Mouse (Mus musculus): ENCODE measurements around the gene Fgfr3. TPM values are rescaled to one million over a fixed set of nuclear protein-coding genes. Genes with fewer than 3 reads are reported as not detected.
A peak's percentile ranks its signal among the peaks of the same experiment; 100 is the strongest.

Fgfr3 gene
- polyA plus RNA-seq, 1 experiment: 150 TPM

DNA sequence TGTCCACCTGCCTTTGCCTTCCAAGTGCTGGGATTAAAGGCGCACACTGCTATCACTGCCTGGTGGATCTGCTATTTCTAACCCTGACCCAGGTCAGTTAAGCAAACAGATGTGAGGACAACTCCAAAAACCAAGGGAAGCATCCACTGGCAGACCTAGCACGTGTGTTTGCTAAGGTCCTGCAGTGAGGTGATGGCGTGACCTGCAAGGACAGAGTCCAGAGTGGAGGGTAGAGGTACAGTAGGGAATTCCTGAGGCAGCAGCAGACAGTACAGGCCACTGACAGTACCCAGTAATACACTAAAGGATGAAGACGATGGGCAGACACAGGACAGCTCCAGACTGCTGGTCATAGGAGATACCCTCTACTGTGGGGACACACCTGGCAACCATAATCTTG, 19.1 kb downstream of the Fgfr3 start:
- Histone ChIP-seq H3K4me3 (ENCODE audit: insufficient read depth, low read length) (no peak overlapping the region), H3K4me1 (ENCODE audit: control insufficient read depth, insufficient read depth, low read length) (no peaks in the 10 kb centered on the region), H3K27ac (ENCODE audit: insufficient read depth, low read length) (no peak overlapping the region)
- TF ChIP-seq POLR2A (IDR thresholded peaks at IDR 0.05; ENCODE audit: extremely low read depth, insufficient read depth, low read length) (no peak), CTCF (IDR thresholded peaks at IDR 0.05; ENCODE audit: extremely low read depth, insufficient read depth, low read length) (no peak)

DNA sequence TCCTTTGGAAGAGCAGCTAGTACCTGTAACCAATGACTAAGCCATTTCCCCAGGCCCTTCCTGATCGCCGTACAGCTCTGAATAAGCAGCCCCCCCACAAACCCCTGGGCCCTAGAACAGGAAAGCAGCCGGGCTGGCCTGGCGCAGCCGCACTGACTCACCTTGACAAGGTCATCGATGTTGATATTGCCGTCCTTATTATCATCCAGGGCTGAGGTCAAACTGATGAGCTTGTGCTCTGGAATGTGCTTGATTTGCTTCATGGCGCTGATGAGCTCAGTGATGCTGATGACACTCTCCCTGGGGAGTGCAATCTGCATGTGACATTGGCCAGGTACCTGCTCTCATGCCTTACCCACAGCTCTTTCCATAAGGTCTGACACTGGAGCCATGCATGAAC, 22.0 kb downstream of the Fgfr3 start:
- Histone ChIP-seq H3K4me1 (ENCODE audit: control insufficient read depth, insufficient read depth, low read length) (no peaks in the 10 kb centered on the region), H3K4me3 (ENCODE audit: insufficient read depth, low read length) (no peak overlapping the region), H3K27ac (ENCODE audit: insufficient read depth, low read length) (no peak overlapping the region)
- TF ChIP-seq CTCF (IDR thresholded peaks at IDR 0.05; ENCODE audit: extremely low read depth, insufficient read depth, low read length): no peak
- TF ChIP-seq POLR2A (IDR thresholded peaks at IDR 0.05; ENCODE audit: extremely low read depth, insufficient read depth, low read length): no peak

DNA sequence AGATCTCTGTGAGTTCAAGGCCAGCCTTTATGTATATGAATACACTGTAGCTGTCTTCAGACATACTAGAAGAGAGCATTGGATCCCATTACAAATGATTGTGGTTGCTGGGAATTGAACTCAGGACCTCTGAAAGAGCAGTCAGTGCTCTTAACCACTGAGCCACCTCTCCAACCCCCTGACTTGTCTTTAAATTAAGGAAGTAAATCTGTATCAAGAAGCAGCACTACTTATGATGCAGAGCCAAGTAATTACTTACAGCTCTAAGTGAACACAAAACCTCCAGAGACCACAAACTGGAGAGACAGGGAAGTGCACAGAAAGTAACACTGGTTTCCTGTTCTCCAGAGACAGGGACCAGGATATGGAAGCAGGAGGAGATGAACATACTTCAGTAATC, 55.7 kb downstream of the Fgfr3 start:
- H3K4me1 ChIP-seq (ENCODE audit: control insufficient read depth, insufficient read depth, low read length): peaks cover 6% of the 10 kb centered on the region; the same call in 1 of the 2 replicates
- no peak overlapping the region for H3K27ac ChIP-seq (ENCODE audit: insufficient read depth, low read length)
- H3K4me3 ChIP-seq (ENCODE audit: insufficient read depth, low read length): no peak overlapping the region
- TF ChIP-seq CTCF (IDR thresholded peaks at IDR 0.05; ENCODE audit: extremely low read depth, insufficient read depth, low read length) (no peak), POLR2A (IDR thresholded peaks at IDR 0.05; ENCODE audit: extremely low read depth, insufficient read depth, low read length) (no peak)

DNA sequence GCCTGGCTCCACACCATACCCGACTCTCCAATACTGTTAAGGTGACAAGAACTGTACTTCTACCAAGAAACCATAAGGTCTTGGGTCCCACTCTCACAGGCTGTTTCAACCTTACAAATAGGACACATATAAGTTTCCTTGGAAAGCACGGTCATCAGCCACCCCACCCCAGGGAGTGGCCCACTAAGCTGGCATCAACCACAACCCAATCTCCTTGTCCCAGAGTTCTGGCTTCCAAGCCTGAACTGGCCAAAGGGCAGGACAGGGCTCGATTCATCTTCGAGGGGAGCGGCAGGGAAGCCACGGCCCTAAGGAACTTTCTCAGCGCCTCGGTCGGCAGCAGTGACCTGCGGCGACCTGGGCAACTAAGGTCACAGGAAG, 60.5 kb downstream of the Fgfr3 start:
- peak overlapping the region; percentile 48 for H3K27ac ChIP-seq (ENCODE audit: insufficient read depth, low read length)
- peaks cover 6% of the 10 kb centered on the region; the same call in 1 of the 2 replicates for H3K4me1 ChIP-seq (ENCODE audit: control insufficient read depth, insufficient read depth, low read length)
- no peak for TF ChIP-seq POLR2A (IDR thresholded peaks at IDR 0.05; ENCODE audit: extremely low read depth, insufficient read depth, low read length)
- TF ChIP-seq CTCF (IDR thresholded peaks at IDR 0.05; ENCODE audit: extremely low read depth, insufficient read depth, low read length): no peak
- peak overlapping the region; percentile 71 for H3K4me3 ChIP-seq (ENCODE audit: insufficient read depth, low read length)

DNA sequence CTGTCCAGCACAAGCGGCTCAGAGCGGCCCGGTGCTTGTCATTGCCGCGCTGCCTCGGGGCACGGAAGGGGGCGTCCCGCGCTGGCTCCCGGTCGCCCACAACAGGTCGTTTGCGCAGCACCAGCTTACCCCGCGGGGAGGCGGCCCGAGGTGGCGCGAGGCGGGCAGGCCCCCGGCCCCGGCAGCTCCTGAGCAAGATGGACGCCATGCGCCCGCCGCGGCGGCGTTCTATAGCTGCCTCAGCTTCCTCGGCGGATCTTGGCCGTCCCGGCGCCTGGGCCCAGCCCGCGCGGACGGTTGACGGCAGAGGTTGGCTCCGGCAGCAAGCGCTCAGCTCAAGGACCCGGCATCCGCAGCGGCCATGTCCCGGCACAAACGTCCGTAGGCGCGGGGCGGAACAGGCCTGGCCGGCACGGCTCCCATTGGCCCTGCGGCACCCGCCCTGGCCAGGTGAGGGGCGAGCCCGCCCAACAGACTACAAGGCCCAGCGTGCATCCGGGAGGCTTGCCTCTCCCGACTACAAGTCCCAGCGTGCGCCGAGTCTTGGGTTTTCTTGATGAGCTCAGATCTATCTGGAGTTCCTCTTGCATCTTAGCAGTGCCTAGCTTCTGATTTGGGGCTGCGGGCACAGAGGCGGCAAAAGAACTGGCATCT, 61.0 kb downstream of the Fgfr3 start, which contains the start of gene Letm1:
Letm1 (minus strand) TSS at position 473 of the 654 bp plus-strand sequence.
- TF ChIP-seq CTCF (IDR thresholded peaks at IDR 0.05; ENCODE audit: extremely low read depth, insufficient read depth, low read length) (no peak), POLR2A (IDR thresholded peaks at IDR 0.05; ENCODE audit: extremely low read depth, insufficient read depth, low read length) (peak; percentile 71; the same call in 1 of the 2 replicates)
- Histone ChIP-seq H3K27ac (ENCODE audit: insufficient read depth, low read length) (peak within 1 kb of the TSS; percentile 48), H3K4me1 (ENCODE audit: control insufficient read depth, insufficient read depth, low read length) (peaks cover 6% of the 10 kb centered on the region; the same call in 1 of the 2 replicates), H3K4me3 (ENCODE audit: insufficient read depth, low read length) (peak within 1 kb of the TSS; percentile 71)

DNA sequence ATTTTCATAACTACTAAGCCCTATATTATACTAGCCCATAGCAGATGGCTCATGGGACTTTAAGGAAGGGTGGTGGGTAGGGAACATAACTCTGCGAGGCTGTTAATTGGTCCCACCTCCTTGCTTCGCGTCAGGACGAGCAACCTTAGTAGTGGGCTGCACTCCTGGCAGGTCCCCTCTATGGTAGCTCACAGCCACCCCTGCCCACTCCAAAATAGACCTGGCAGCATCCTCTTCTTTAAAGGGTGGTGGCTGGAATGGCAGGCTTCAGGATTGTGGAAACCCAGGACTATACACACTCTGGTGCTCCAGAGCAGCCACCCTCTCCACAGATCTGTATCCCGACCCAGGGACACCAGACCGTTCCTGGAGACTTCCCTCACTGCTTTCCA, 61.5 kb downstream of the Fgfr3 start:
- Histone ChIP-seq H3K27ac (ENCODE audit: insufficient read depth, low read length) (no peak overlapping the region), H3K4me3 (ENCODE audit: insufficient read depth, low read length) (peak overlapping the region; percentile 71), H3K4me1 (ENCODE audit: control insufficient read depth, insufficient read depth, low read length) (peaks cover 6% of the 10 kb centered on the region; the same call in 1 of the 2 replicates)
- TF ChIP-seq POLR2A (IDR thresholded peaks at IDR 0.05; ENCODE audit: extremely low read depth, insufficient read depth, low read length): no peak
- TF ChIP-seq CTCF (IDR thresholded peaks at IDR 0.05; ENCODE audit: extremely low read depth, insufficient read depth, low read length): no peak

Other genes with a start within 250 kb of the Fgfr3 start
- 17.2 and 19.1 TPM in 2 replicates for gene Fam53a, start 92.0 kb upstream of the Fgfr3 start, polyA plus RNA-seq (2012; rRNA removed)
- gene Gm9903, start 91.7 kb upstream of the Fgfr3 start, polyA plus RNA-seq (2012; rRNA removed): 0.73 and 1.0 TPM in 2 replicates
- 27.6 and 28.4 TPM in 2 replicates for gene Slbp, start 69.1 kb upstream of the Fgfr3 start, polyA plus RNA-seq (2012; rRNA removed)
- 9.3 and 11.4 TPM in 2 replicates for gene Tacc3, start 63.5 kb upstream of the Fgfr3 start, polyA plus RNA-seq (2012; rRNA removed)
- 37.1 and 37.7 TPM in 2 replicates for gene Tmem129, start 63.3 kb upstream of the Fgfr3 start, polyA plus RNA-seq (2012; rRNA removed)
- 57.5 and 58.1 TPM in 2 replicates for gene Letm1, start 61.1 kb downstream of the Fgfr3 start, polyA plus RNA-seq (2012; rRNA removed)
- gene Nsd2, start 99.1 kb downstream of the Fgfr3 start, polyA plus RNA-seq (2012; rRNA removed): 42.7 and 44.2 TPM in 2 replicates
- gene Nelfa, start 214.7 kb downstream of the Fgfr3 start, polyA plus RNA-seq (2012; rRNA removed): 26.2 and 27.1 TPM in 2 replicates